Mouse (Mus musculus): ENCODE results near the gene Fkbpl. TPM values are rescaled to one million over a fixed set of nuclear protein-coding genes. Genes with fewer than 3 reads are reported as not detected.

The Fkbpl gene
- polyA plus RNA-seq, 1 experiment from 2014 or later, result 9.7 TPM

DNA sequence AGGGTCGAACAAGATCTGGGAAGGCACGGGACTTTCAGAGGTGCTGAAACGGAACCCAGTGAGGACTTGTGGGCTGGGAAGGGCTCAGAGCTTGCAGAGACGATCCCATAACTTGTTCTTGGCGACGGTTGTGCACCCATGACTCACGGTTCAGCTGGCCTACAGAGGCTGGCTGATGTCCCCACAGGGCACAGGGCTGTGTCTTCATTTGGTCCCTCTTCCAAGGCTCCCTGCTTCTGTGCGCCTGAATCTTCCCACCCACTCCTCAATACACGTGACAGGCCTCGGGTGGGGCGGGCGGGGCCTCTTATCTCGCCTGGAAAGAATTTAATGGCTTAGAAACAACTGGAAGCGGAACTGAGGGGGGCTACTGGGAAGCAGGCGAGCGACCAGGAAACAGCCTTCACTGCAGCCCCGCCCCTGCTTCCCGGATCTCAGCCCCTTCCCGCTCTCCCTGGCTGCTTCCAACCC is 16.6 kb downstream of the Fkbpl start:
- Histone ChIP-seq H3K27ac (ENCODE audit: low read depth, low read length) (no peak overlapping the region), H3K9ac (ENCODE audit: low read depth, low read length) (no peak overlapping the region), H3K4me2 (peak overlapping the region; percentile 42), H3K27me3 (replicated peaks; ENCODE audit: control insufficient read depth, insufficient read depth, low read length) (peaks cover 37% of the 10 kb centered on the region), H3K4me1 (replicated peaks; ENCODE audit: control insufficient read depth, insufficient read depth, low read length) (peaks cover 9% of the 10 kb centered on the region; the same call in 1 of the 2 replicates), H3K9me3 (ENCODE audit: control insufficient read depth, low read length) (no peaks in the 10 kb centered on the region), H3K36me3 (ENCODE audit: control insufficient read depth, insufficient read depth, low read length) (no peaks in the 10 kb centered on the region), H3K4me3 (ENCODE audit: low read depth, low read length) (no peak overlapping the region)
- WGBS, result 8% methylated on average over 19 of the region's 19 CpGs
- ATAC-seq (replicated peaks; ENCODE audit: low FRiP score) (no peak), DNase-seq (ENCODE audit: low spot score) (no peak)

DNA sequence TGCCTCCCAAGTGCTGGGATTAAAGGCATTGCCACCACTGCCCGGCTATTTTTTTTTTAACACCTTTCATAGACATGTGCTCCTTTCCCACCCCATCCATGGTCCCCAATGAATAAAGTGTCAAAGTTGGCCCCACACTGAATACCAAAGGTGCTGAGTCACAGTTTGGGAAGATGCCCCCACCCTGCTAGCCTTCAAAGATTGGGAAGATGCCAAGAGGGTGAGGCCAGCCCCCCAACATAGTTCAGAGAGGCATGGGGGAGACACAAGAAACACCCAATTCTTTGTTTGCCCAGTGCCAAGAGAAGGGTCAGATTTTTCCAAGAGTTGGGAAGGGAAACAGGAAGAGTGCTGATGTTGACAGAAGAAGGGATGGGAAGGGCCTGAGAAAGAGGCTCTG is 17.9 kb downstream of the Fkbpl start:
- DNase-seq (ENCODE audit: low spot score), result no peak
- Histone ChIP-seq H3K27ac (ENCODE audit: low read depth, low read length) (no peak overlapping the region), H3K36me3 (ENCODE audit: control insufficient read depth, insufficient read depth, low read length) (no peaks in the 10 kb centered on the region), H3K9me3 (ENCODE audit: control insufficient read depth, low read length) (no peaks in the 10 kb centered on the region), H3K4me3 (ENCODE audit: low read depth, low read length) (no peak overlapping the region), H3K4me1 (replicated peaks; ENCODE audit: control insufficient read depth, insufficient read depth, low read length) (peaks cover 9% of the 10 kb centered on the region; the same call in 1 of the 2 replicates), H3K9ac (ENCODE audit: low read depth, low read length) (no peak overlapping the region), H3K27me3 (replicated peaks; ENCODE audit: control insufficient read depth, insufficient read depth, low read length) (peaks cover 37% of the 10 kb centered on the region), H3K4me2 (no peak overlapping the region)
- ATAC-seq (replicated peaks; ENCODE audit: low FRiP score), result no peak
- 69% methylated on average over 1 of the region's 1 CpGs for WGBS

DNA sequence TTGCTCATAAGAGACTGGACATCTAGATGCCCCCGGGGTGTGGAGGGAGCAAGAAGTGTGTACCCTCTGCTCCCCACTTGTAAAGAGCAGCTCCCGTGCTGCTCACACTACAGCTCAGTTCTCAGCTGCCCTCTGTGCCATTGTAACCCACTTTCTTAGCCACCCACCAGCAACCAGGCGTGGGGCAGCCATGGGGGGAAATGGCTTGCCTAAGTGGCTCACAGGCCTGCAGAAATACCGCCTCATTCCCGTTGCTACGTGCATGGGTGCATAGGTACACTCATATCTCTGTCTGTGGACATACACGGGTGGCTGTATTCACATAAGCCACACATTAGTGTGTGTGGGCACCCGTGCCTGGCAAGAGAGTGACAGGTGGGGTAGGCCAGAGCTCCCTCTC is 18.4 kb downstream of the Fkbpl start:
- ATAC-seq (replicated peaks; ENCODE audit: low FRiP score), result no peak
- Histone ChIP-seq H3K36me3 (ENCODE audit: control insufficient read depth, insufficient read depth, low read length) (no peaks in the 10 kb centered on the region), H3K9me3 (ENCODE audit: control insufficient read depth, low read length) (no peaks in the 10 kb centered on the region), H3K4me1 (replicated peaks; ENCODE audit: control insufficient read depth, insufficient read depth, low read length) (peaks cover 9% of the 10 kb centered on the region; the same call in 1 of the 2 replicates), H3K9ac (ENCODE audit: low read depth, low read length) (no peak overlapping the region), H3K27me3 (replicated peaks; ENCODE audit: control insufficient read depth, insufficient read depth, low read length) (peaks cover 37% of the 10 kb centered on the region), H3K27ac (ENCODE audit: low read depth, low read length) (no peak overlapping the region), H3K4me2 (no peak overlapping the region), H3K4me3 (ENCODE audit: low read depth, low read length) (no peak overlapping the region)
- WGBS, result 77% methylated on average over 8 of the region's 8 CpGs
- no peak for DNase-seq (ENCODE audit: low spot score)

DNA sequence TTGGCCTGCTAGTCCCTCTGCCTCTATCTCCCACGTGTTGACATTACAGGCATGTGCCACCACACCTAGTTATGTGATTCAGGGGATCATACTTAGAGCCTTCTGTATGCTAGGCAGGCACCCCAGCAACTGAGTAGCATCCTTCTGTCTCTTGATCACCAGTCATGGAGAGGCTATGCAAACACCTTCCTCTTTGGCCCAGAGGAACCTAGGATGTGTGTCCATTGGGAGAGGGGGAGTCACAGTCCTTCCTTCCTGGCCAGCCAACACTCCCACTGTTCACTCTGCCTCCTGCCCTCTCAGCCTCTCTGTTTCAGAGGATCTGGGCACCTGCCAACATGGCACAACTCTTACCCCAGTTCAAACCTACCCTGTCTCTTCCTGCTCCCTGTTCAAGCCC is 19.0 kb downstream of the Fkbpl start:
- peaks cover 37% of the 10 kb centered on the region for H3K27me3 ChIP-seq (replicated peaks; ENCODE audit: control insufficient read depth, insufficient read depth, low read length)
- ATAC-seq (replicated peaks; ENCODE audit: low FRiP score) (no peak), DNase-seq (ENCODE audit: low spot score) (no peak)
- H3K4me2 ChIP-seq, result no peak overlapping the region
- no peak overlapping the region for H3K9ac ChIP-seq (ENCODE audit: low read depth, low read length)
- no peaks in the 10 kb centered on the region for H3K9me3 ChIP-seq (ENCODE audit: control insufficient read depth, low read length)
- H3K36me3 ChIP-seq (ENCODE audit: control insufficient read depth, insufficient read depth, low read length), result no peaks in the 10 kb centered on the region
- H3K27ac ChIP-seq (ENCODE audit: low read depth, low read length), result no peak overlapping the region
- peaks cover 9% of the 10 kb centered on the region; the same call in 1 of the 2 replicates for H3K4me1 ChIP-seq (replicated peaks; ENCODE audit: control insufficient read depth, insufficient read depth, low read length)
- 37% methylated on average over 1 of the region's 1 CpGs for WGBS
- no peak overlapping the region for H3K4me3 ChIP-seq (ENCODE audit: low read depth, low read length)

DNA sequence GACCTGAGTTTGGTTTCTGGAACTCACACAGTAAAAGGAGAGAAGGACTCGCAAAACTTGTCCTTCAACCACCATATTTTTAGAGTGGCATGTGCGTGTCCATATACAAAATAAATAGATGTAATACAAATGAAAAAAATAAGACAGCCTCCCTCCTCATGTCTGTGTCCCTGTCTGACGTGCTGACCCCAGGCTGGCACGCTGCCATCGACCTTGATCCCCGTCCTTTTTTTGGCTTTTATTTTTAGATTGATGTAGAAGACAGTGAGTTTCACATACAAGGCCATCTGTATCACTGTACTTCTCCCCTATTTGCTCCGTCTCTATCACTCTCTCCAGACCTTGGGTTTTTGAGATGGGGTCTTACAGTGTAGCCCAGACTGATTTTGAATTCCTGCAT is 19.9 kb downstream of the Fkbpl start:
- whole genome bisulfite sequencing, result 67% methylated on average over 7 of the region's 7 CpGs
- Histone ChIP-seq H3K36me3 (ENCODE audit: control insufficient read depth, insufficient read depth, low read length) (no peaks in the 10 kb centered on the region), H3K4me2 (no peak overlapping the region), H3K9ac (ENCODE audit: low read depth, low read length) (no peak overlapping the region), H3K4me3 (ENCODE audit: low read depth, low read length) (no peak overlapping the region), H3K27me3 (replicated peaks; ENCODE audit: control insufficient read depth, insufficient read depth, low read length) (peaks cover 33% of the 10 kb centered on the region), H3K9me3 (ENCODE audit: control insufficient read depth, low read length) (no peaks in the 10 kb centered on the region), H3K4me1 (replicated peaks; ENCODE audit: control insufficient read depth, insufficient read depth, low read length) (peaks cover 9% of the 10 kb centered on the region; the same call in 1 of the 2 replicates), H3K27ac (ENCODE audit: low read depth, low read length) (no peak overlapping the region)
- no peak for DNase-seq (ENCODE audit: low spot score)
- ATAC-seq (replicated peaks; ENCODE audit: low FRiP score), result no peak

DNA sequence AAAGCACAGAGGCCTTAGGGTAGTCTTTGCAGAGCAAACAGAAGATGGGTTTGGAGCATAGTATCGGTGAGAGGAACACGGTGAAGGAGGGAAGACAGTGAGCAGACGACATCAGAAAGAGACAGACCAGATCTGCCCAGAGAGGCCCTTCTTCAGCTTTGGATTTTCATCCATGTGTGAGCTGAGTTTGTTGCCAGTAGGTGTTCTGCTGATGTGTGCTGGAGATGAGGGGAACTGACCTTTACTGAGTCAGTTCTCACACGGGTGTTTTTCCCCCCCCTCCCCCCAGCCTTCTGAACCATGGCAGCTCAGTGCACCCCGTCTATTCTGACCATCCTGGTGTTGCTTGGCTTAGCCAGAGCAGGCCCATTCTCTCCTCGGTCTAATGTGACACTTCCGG is 25.7 kb downstream of the Fkbpl start, which contains the start of gene Tnxb:
Tnxb (plus strand) TSS at position 301 of the 400 bp plus-strand sequence.
- DNase-seq (ENCODE audit: low spot score), result no peak
- H3K4me2 ChIP-seq, result peak within 1 kb of the TSS; percentile 56
- no peak within 1 kb of the TSS for H3K9ac ChIP-seq (ENCODE audit: low read depth, low read length)
- peak within 1 kb of the TSS; percentile 32 for H3K4me3 ChIP-seq (ENCODE audit: low read depth, low read length)
- H3K27me3 ChIP-seq (replicated peaks; ENCODE audit: control insufficient read depth, insufficient read depth, low read length), result peaks cover 54% of the 10 kb centered on the region
- 59% methylated on average over 7 of the region's 7 CpGs for WGBS
- no peaks in the 10 kb centered on the region for H3K36me3 ChIP-seq (ENCODE audit: control insufficient read depth, insufficient read depth, low read length)
- ATAC-seq (replicated peaks; ENCODE audit: low FRiP score), result no peak
- no peaks in the 10 kb centered on the region for H3K9me3 ChIP-seq (ENCODE audit: control insufficient read depth, low read length)
- no peaks in the 10 kb centered on the region; the same call in 1 of the 2 replicates for H3K4me1 ChIP-seq (replicated peaks; ENCODE audit: control insufficient read depth, insufficient read depth, low read length)
- H3K27ac ChIP-seq (ENCODE audit: low read depth, low read length), result no peak within 1 kb of the TSS

DNA sequence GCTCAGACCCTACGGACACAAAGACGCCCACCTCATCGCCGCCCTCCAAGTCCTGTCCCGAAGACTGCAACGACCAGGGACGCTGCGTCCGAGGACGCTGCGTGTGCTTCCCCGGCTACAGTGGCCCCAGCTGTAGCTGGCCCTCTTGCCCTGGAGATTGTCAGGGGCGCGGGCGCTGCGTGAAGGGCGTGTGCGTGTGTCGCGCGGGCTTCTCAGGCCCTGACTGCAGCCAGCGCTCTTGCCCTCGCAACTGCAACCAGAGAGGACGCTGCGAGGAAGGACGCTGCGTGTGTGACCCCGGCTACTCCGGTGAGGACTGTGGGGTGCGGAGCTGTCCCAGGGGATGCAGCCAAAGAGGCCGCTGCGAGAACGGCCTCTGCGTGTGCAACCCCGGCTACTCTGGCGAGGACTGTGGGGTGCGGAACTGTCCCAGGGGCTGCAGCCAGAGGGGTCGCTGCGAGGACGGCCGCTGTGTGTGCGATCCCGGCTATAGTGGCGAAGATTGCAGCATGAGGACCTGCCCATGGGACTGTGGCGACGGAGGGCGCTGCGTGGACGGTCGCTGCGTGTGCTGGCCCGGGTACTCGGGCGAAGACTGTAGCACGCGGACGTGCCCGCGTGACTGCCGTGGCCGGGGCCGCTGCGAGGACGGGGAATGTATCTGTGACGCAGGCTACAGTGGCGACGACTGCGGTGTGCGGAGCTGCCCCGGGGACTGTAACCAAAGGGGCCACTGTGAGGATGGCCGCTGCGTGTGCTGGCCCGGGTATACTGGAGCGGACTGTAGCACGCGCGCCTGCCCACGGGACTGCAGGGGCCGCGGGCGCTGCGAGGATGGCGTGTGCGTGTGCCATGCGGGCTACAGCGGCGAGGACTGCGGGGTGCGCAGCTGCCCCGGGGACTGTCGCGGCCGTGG is 26.8 kb downstream of the Fkbpl start:
- 11% methylated on average over 93 of the region's 93 CpGs for WGBS
- Histone ChIP-seq H3K27ac (ENCODE audit: low read depth, low read length) (no peak overlapping the region), H3K27me3 (replicated peaks; ENCODE audit: control insufficient read depth, insufficient read depth, low read length) (peaks cover 54% of the 10 kb centered on the region), H3K9ac (ENCODE audit: low read depth, low read length) (no peak overlapping the region), H3K4me3 (ENCODE audit: low read depth, low read length) (peak overlapping the region; percentile 32), H3K4me1 (replicated peaks; ENCODE audit: control insufficient read depth, insufficient read depth, low read length) (no peaks in the 10 kb centered on the region; the same call in 1 of the 2 replicates), H3K36me3 (ENCODE audit: control insufficient read depth, insufficient read depth, low read length) (no peaks in the 10 kb centered on the region), H3K9me3 (ENCODE audit: control insufficient read depth, low read length) (no peaks in the 10 kb centered on the region), H3K4me2 (peak overlapping the region; percentile 56)
- DNase-seq (ENCODE audit: low spot score), result no peak
- ATAC-seq (replicated peaks; ENCODE audit: low FRiP score), result no peak

DNA sequence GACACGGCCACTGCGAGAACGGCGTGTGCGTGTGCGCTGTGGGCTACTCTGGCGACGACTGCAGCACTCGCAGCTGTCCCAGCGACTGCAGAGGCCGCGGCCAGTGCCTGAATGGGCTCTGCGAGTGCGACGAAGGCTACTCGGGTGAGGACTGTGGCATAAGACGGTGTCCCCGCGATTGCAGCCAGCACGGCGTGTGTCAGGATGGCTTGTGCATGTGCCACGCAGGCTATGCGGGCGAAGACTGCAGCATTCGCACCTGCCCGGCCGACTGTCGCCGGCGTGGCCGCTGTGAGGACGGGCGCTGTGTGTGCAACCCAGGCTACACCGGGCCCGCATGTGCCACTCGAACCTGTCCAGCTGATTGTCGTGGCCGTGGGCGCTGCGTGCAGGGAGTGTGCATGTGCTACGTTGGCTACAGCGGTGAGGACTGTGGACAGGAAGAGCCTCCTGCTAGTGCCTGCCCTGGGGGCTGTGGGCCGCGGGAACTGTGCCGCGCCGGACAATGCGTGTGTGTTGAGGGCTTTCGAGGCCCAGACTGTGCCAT is 27.8 kb downstream of the Fkbpl start:
- no peak for ATAC-seq (replicated peaks; ENCODE audit: low FRiP score)
- Histone ChIP-seq H3K4me3 (ENCODE audit: low read depth, low read length) (peak overlapping the region; percentile 32), H3K27me3 (replicated peaks; ENCODE audit: control insufficient read depth, insufficient read depth, low read length) (peaks cover 60% of the 10 kb centered on the region), H3K9me3 (ENCODE audit: control insufficient read depth, low read length) (no peaks in the 10 kb centered on the region), H3K27ac (ENCODE audit: low read depth, low read length) (no peak overlapping the region), H3K4me1 (replicated peaks; ENCODE audit: control insufficient read depth, insufficient read depth, low read length) (no peaks in the 10 kb centered on the region; the same call in 1 of the 2 replicates), H3K9ac (ENCODE audit: low read depth, low read length) (no peak overlapping the region), H3K4me2 (peak overlapping the region; percentile 56), H3K36me3 (ENCODE audit: control insufficient read depth, insufficient read depth, low read length) (no peaks in the 10 kb centered on the region)
- DNase-seq (ENCODE audit: low spot score), result no peak
- WGBS, result 28% methylated on average over 49 of the region's 49 CpGs
